Comparison of ENCODE assay signal across 8 mouse cellular contexts in the genomic region with DNA sequence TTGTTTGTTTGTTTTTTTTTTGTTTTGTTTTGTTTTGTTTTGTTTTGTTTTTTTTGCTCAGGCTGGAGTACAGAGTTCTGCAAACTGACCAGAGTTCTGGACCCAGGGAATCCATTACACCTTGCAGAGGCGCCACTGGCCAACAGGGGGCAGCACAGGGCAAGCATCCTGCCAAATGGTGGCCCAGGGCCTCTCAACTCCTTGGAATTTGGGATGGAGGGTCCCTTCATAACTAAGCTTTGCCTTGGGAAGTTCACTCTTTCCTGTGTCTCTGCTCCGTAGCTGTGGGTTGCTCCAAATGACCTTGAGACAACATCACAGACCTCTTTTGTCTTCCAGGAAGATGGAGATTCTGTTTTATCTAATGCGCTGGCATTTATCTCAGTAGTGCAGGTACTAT. TPM values are rescaled to one million over a fixed set of nuclear protein-coding genes. Genes with fewer than 3 reads are reported as not detected.
DNase-seq lines count a peak whose midpoint lies in the region; ATAC-seq and TF ChIP-seq lines count a peak whose summit lies in the region.
"Had no signal": no experiment of that assay in that cellular context is flagged by ENCODE, and none has a peak within 500 bp of the region (broad histone marks: within the 10 kb centered on the region; RNA-seq: fewer than 3 reads in every experiment).

No protein-coding gene starts in this region.

- no peaks in the 10 kb centered on the region for H3K9me3 ChIP-seq in ES-Bruce4 (replicated peaks; ENCODE audit: control insufficient read depth, insufficient read depth, low read length, poor library complexity, severe bottlenecking)
- H3K9me3 ChIP-seq in embryonic facial prominence, embryonic 11.5 days (replicated peaks; ENCODE audit: control insufficient read depth, low read length) = no peaks in the 10 kb centered on the region
- H3K9me3 ChIP-seq in liver, postnatal 0 days (ENCODE audit: low read length) = no peaks in the 10 kb centered on the region
- H3K9me3 ChIP-seq in stomach, postnatal 0 days (ENCODE audit: control insufficient read depth, low read length) = no peaks in the 10 kb centered on the region
- H3K9me3 ChIP-seq: midbrain, embryonic 12.5 days had no signal

- no peak for ATAC-seq in embryonic facial prominence, embryonic 11.5 days (replicated peaks; ENCODE audit: insufficient number of reproducible peaks, low FRiP score, low TSS enrichment, low read depth)
- no peak; the same call in 1 of the 2 replicates for ATAC-seq in liver, postnatal 0 days
- no peak for ATAC-seq in stomach, postnatal 0 days (ENCODE audit: low FRiP score, low TSS enrichment)

- no peaks in the 10 kb centered on the region for H3K27me3 ChIP-seq in ES-Bruce4 (ENCODE audit: control insufficient read depth, insufficient read depth, low read length, poor library complexity, severe bottlenecking)
- H3K27me3 ChIP-seq in embryonic facial prominence, embryonic 11.5 days (ENCODE audit: control insufficient read depth, insufficient read depth, low read length) = peaks cover 4% of the 10 kb centered on the region
- no peaks in the 10 kb centered on the region for H3K27me3 ChIP-seq in liver, postnatal 0 days (ENCODE audit: insufficient read depth, low read length)
- no peaks in the 10 kb centered on the region for H3K27me3 ChIP-seq in stomach, postnatal 0 days (ENCODE audit: control insufficient read depth, insufficient read depth, low read length)

- no peak overlapping the region for H3K27ac ChIP-seq in ES-Bruce4 (ENCODE audit: insufficient read depth, low read length)
- no peak overlapping the region for H3K27ac ChIP-seq in embryonic facial prominence, embryonic 11.5 days (replicated peaks; ENCODE audit: low read depth, low read length)
- H3K27ac ChIP-seq in liver, postnatal 0 days (ENCODE audit: low read depth) = no peak overlapping the region
- H3K27ac ChIP-seq in stomach, postnatal 0 days (replicated peaks) = no peak overlapping the region
- H3K27ac ChIP-seq: midbrain, embryonic 12.5 days had no signal

- H3K4me1 ChIP-seq in ES-Bruce4 (ENCODE audit: control insufficient read depth, insufficient read depth, low read length) = peaks cover 23% of the 10 kb centered on the region
- no peaks in the 10 kb centered on the region for H3K4me1 ChIP-seq in embryonic facial prominence, embryonic 11.5 days (ENCODE audit: control insufficient read depth, insufficient read depth, low read length)
- 0 out of 2 replicates have a peak, but pooled peaks cover 4% of the 10 kb centered on the region for H3K4me1 ChIP-seq in liver, postnatal 0 days (ENCODE audit: insufficient read depth)
- H3K4me1 ChIP-seq in stomach, postnatal 0 days (replicated peaks; ENCODE audit: control insufficient read depth, insufficient read depth) = peaks cover 8% of the 10 kb centered on the region

- H3K36me3 ChIP-seq in ES-Bruce4 (ENCODE audit: control insufficient read depth, insufficient read depth, low read length, poor library complexity, severe bottlenecking) = no peaks in the 10 kb centered on the region
- H3K36me3 ChIP-seq in embryonic facial prominence, embryonic 11.5 days (replicated peaks; ENCODE audit: control insufficient read depth, insufficient read depth, low read depth, low read length) = no peaks in the 10 kb centered on the region
- no peaks in the 10 kb centered on the region for H3K36me3 ChIP-seq in liver, postnatal 0 days (replicated peaks; ENCODE audit: insufficient read depth, low read length)
- no peaks in the 10 kb centered on the region for H3K36me3 ChIP-seq in stomach, postnatal 0 days (ENCODE audit: control insufficient read depth, insufficient read depth, low read length)
- H3K36me3 ChIP-seq: midbrain, embryonic 12.5 days had no signal

- 36% methylated on average over 3 of the region's 3 CpGs for WGBS in embryonic facial prominence, embryonic 11.5 days
- 37% methylated on average over 3 of the region's 3 CpGs for WGBS in liver, postnatal 0 days (ENCODE audit: insufficient replicate concordance)
- 52% methylated on average over 3 of the region's 3 CpGs for WGBS in stomach, postnatal 0 days

- no peak overlapping the region for H3K4me3 ChIP-seq in ES-Bruce4 (ENCODE audit: low read depth, low read length)
- H3K4me3 ChIP-seq in embryonic facial prominence, embryonic 11.5 days (ENCODE audit: low read depth, low read length) = no peak overlapping the region
- no peak overlapping the region for H3K4me3 ChIP-seq in liver, postnatal 0 days (ENCODE audit: low read depth, low read length)
- H3K4me3 ChIP-seq in stomach, postnatal 0 days (ENCODE audit: low read depth, low read length) = no peak overlapping the region
- H3K4me3 ChIP-seq: midbrain, embryonic 12.5 days had no signal

- TF ChIP-seq POLR2A in ES-Bruce4 (IDR thresholded peaks at IDR 0.05; ENCODE audit: insufficient read depth, low read length) = no peak

- DNase-seq in layer of hippocampus, postnatal 10 days (ENCODE audit: low spot score in 2 of 2) = peak; percentile 72 to 73
- DNase-seq in layer of hippocampus, adult 9-11 months = no peak
- DNase-seq in adipocyte (ENCODE audit: low spot score) = peak; percentile 57
- peak; percentile 66 for DNase-seq in embryonic facial prominence, embryonic 11.5 days (ENCODE audit: low spot score)
- peak; percentile 67 for DNase-seq in liver, postnatal 0 days
- peak; percentile 59 for DNase-seq in stomach, postnatal 0 days (ENCODE audit: low spot score)

- no peak overlapping the region for H3K9ac ChIP-seq in ES-Bruce4 (ENCODE audit: low read depth, poor library complexity, severe bottlenecking)
- H3K9ac ChIP-seq in embryonic facial prominence, embryonic 11.5 days (replicated peaks; ENCODE audit: low read length) = no peak overlapping the region
- H3K9ac ChIP-seq in liver, postnatal 0 days (replicated peaks) = no peak overlapping the region
- H3K9ac ChIP-seq in stomach, postnatal 0 days (ENCODE audit: low read length) = no peak overlapping the region
- H3K9ac ChIP-seq: midbrain, embryonic 12.5 days had no signal

- peak; percentile 93 for TF ChIP-seq CTCF in ES-Bruce4 (IDR thresholded peaks at IDR 0.05; ENCODE audit: low read depth, low read length)
- TF ChIP-seq CTCF in liver, postnatal 0 days (IDR thresholded peaks at IDR 0.05; ENCODE audit: low read depth) = peak; percentile 87
- TF ChIP-seq CTCF in stomach, postnatal 0 days (IDR thresholded peaks at IDR 0.05; ENCODE audit: low read depth) = peak; percentile 88

- H3K4me2 ChIP-seq in embryonic facial prominence, embryonic 11.5 days (ENCODE audit: low read depth, low read length) = no peak overlapping the region
- no peak overlapping the region for H3K4me2 ChIP-seq in liver, postnatal 0 days (ENCODE audit: low read depth, low read length)
- H3K4me2 ChIP-seq in stomach, postnatal 0 days (replicated peaks; ENCODE audit: low read depth) = no peak overlapping the region
- H3K4me2 ChIP-seq: midbrain, embryonic 12.5 days had no signal

- no peak for TF ChIP-seq EP300 in ES-Bruce4 (IDR thresholded peaks at IDR 0.05; ENCODE audit: insufficient read depth, low read depth, low read length)
- TF ChIP-seq EP300 in liver, postnatal 0 days (IDR thresholded peaks at IDR 0.05; ENCODE audit: low read depth) = no peak
- TF ChIP-seq EP300 in stomach, postnatal 0 days (optimal IDR thresholded peaks at IDR 0.05) = no peak

RNA-seq across cellular contexts. Expression of a gene that starts 8.6 kb away (rescaled TPM):
- total RNA-seq in layer of hippocampus, postnatal 10 days (2021) = 10 to 100 TPM; 12.6 to 13.0 TPM
- 1.4 and 2.1 TPM in 2 replicates for polyA plus RNA-seq in ES-Bruce4 (2011; ENCODE audit: insufficient read depth, insufficient read length, low read depth, missing spikeins)
- polyA plus RNA-seq in embryonic facial prominence, embryonic 11.5 days (2014; fragmentation: Nextera tagmentation; extraction: Ambion mirVana) = 0.60 and 1.6 TPM in 2 replicates
- polyA plus RNA-seq in liver, postnatal 0 days (2015; fragmentation: Nextera tagmentation; extraction: Ambion mirVana) = 0.19 and 0.33 TPM in 2 replicates
- 8.5 and 10.6 TPM in 2 replicates for polyA plus RNA-seq in stomach, postnatal 0 days (2015; fragmentation: Nextera tagmentation; extraction: Ambion mirVana)

RNA-seq across cellular contexts. Expression of a gene that starts 38.2 kb away (rescaled TPM):
- 10 to 100 TPM; 27.7 to 35.0 TPM for total RNA-seq in layer of hippocampus, postnatal 10 days (2021)
- 26.4 and 28.9 TPM in 2 replicates for polyA plus RNA-seq in ES-Bruce4 (2011; ENCODE audit: insufficient read depth, insufficient read length, low read depth, missing spikeins)
- polyA plus RNA-seq in embryonic facial prominence, embryonic 11.5 days (2014; fragmentation: Nextera tagmentation; extraction: Ambion mirVana) = 102 and 104 TPM in 2 replicates
- 17.6 and 17.7 TPM in 2 replicates for polyA plus RNA-seq in liver, postnatal 0 days (2015; fragmentation: Nextera tagmentation; extraction: Ambion mirVana)
- 59.5 and 60.9 TPM in 2 replicates for polyA plus RNA-seq in stomach, postnatal 0 days (2015; fragmentation: Nextera tagmentation; extraction: Ambion mirVana)
